Mouse (Mus musculus) C2C12 (cell line): Measurements from ENCODE around the gene Rps6ka1. TPM values are rescaled to one million over a fixed set of nuclear protein-coding genes. Genes with fewer than 3 reads are reported as not detected.

ENCODE experiments used
- H3K27me3 ChIP-seq: one replicate; pipeline ENCODE4 v1.6.1; 2011; ENCODE audit not compliant: control insufficient read depth, insufficient read depth, insufficient read length
- H3K36me3 ChIP-seq: one replicate; pipeline ENCODE4 v1.6.1; 2011; ENCODE audit not compliant: control insufficient read depth, insufficient read depth
- H3K4me3 ChIP-seq: one replicate; pipeline ENCODE4 v1.5.1; 2011; ENCODE audit warnings: mild to moderate bottlenecking, control low read depth; ENCODE audit not compliant: poor library complexity, insufficient read depth, severe bottlenecking
- H3K79me2 ChIP-seq: one replicate; pipeline ENCODE4 v1.6.1; 2011; ENCODE audit not compliant: control insufficient read depth, insufficient read depth
- H3K79me3 ChIP-seq: one replicate; pipeline ENCODE4 v1.6.1; 2011; ENCODE audit warnings: low read depth, control low read depth
- H3ac ChIP-seq: one replicate; pipeline ENCODE3; 2011; ENCODE audit warnings: low read depth; ENCODE audit not compliant: control insufficient read depth, insufficient read length
- CEBPB ChIP-seq: IDR thresholded peaks from one replicate; pipeline ENCODE4 v1.6.1; 2011; ENCODE audit warnings: low read depth, mild to moderate bottlenecking, control low read depth, moderate library complexity
- CTCF ChIP-seq: IDR thresholded peaks from one replicate; pipeline ENCODE4 v1.5.1; 2011; ENCODE audit not compliant: control insufficient read depth, insufficient read depth, insufficient read length
- FOSL1 ChIP-seq: IDR thresholded peaks from one replicate; pipeline ENCODE4 v1.8.0; 2011; ENCODE audit warnings: mild to moderate bottlenecking, low read length; ENCODE audit not compliant: poor library complexity, insufficient read depth, severe bottlenecking
- MAX ChIP-seq: IDR thresholded peaks from one replicate; pipeline ENCODE4 v1.6.1; 2011; ENCODE audit warnings: mild to moderate bottlenecking, control low read depth
- MYOD1 ChIP-seq: IDR thresholded peaks from one replicate; pipeline ENCODE4 v1.6.1; 2011; ENCODE audit warnings: low read depth; ENCODE audit not compliant: control insufficient read depth, insufficient read length
- MYOG ChIP-seq: IDR thresholded peaks from one replicate; pipeline ENCODE4 v1.6.1; 2011; ENCODE audit not compliant: control insufficient read depth, insufficient read length; ENCODE audit errors: extremely low read depth
- USF1 ChIP-seq: IDR thresholded peaks from one replicate; pipeline ENCODE4 v1.6.1; 2011; ENCODE audit warnings: low read depth, mild to moderate bottlenecking, control low read depth, moderate library complexity
- polyA plus RNA-seq: library from polyadenylated mRNA; unstranded; fragments of >200 nt; fragmentation: generic; extraction: Trizol; gene quantifications from one replicate; pipeline ENCODE4 v1.2.1, GENCODE M21; 2012; ENCODE audit warnings: missing spikeins

Gene Rps6ka1
- polyA plus RNA-seq, 1 experiment = 2.4 TPM

GRCm38 (mm10) chr4:133865231-133865630, 22.4 kb downstream of the Rps6ka1 start:
- Histone ChIP-seq H3ac (no peak overlapping the region), H3K79me2 (no peaks in the 10 kb centered on the region)

GRCm38 (mm10) chr4:133864380-133864981, 23.1 kb downstream of the Rps6ka1 start:
- Histone ChIP-seq H3K4me3 (no peak overlapping the region), H3K79me3 (no peaks in the 10 kb centered on the region), H3ac (no peak overlapping the region), H3K36me3 (no peaks in the 10 kb centered on the region), H3K79me2 (no peaks in the 10 kb centered on the region), H3K27me3 (no peaks in the 10 kb centered on the region)
- no peak for TF ChIP-seq FOSL1
- no peak for TF ChIP-seq MYOG
- no peak for TF ChIP-seq MYOD1
- TF ChIP-seq USF1 = no peak
- no peak for TF ChIP-seq CTCF
- TF ChIP-seq MAX = no peak
- TF ChIP-seq CEBPB = no peak

More at GRCm38 (mm10) chr4:133865231-133865630, 22.4 kb downstream of the Rps6ka1 start:
- no peak for TF ChIP-seq MAX
- no peak for TF ChIP-seq FOSL1
- no peak overlapping the region for H3K4me3 ChIP-seq
- H3K79me3 ChIP-seq = no peaks in the 10 kb centered on the region
- H3K36me3 ChIP-seq = no peaks in the 10 kb centered on the region
- H3K27me3 ChIP-seq = no peaks in the 10 kb centered on the region

GRCm38 (mm10) chr4:133863795-133864379, 23.7 kb downstream of the Rps6ka1 start:
- TF ChIP-seq USF1 (no peak), CEBPB (no peak), MYOG (no peak), MAX (no peak), MYOD1 (no peak), CTCF (no peak), FOSL1 (no peak)
- Histone ChIP-seq H3K27me3 (no peaks in the 10 kb centered on the region), H3K79me2 (no peaks in the 10 kb centered on the region), H3K36me3 (no peaks in the 10 kb centered on the region), H3ac (no peak overlapping the region), H3K4me3 (no peak overlapping the region), H3K79me3 (no peaks in the 10 kb centered on the region)

- no peak for TF ChIP-seq MYOD1
- no peak for TF ChIP-seq CEBPB
- TF ChIP-seq CTCF = no peak
- no peak for TF ChIP-seq MYOG
- TF ChIP-seq MAX = no peak
- no peak for TF ChIP-seq USF1
- no peak for TF ChIP-seq FOSL1
- H3K27me3 ChIP-seq = no peaks in the 10 kb centered on the region
- no peaks in the 10 kb centered on the region for H3K79me3 ChIP-seq
- no peak overlapping the region for H3ac ChIP-seq
- no peaks in the 10 kb centered on the region for H3K79me2 ChIP-seq
- no peaks in the 10 kb centered on the region for H3K36me3 ChIP-seq
- no peak overlapping the region for H3K4me3 ChIP-seq
These were observed 30.1 kb downstream of the Rps6ka1 start for GRCm38 (mm10) chr4:133857527-133857926.

- TF ChIP-seq USF1 (no peak), MAX (no peak), CEBPB (no peak), FOSL1 (no peak), CTCF (no peak), MYOG (no peak), MYOD1 (no peak)
- Histone ChIP-seq H3ac (no peak overlapping the region), H3K27me3 (no peaks in the 10 kb centered on the region)
These were observed 33.0 kb downstream of the Rps6ka1 start for GRCm38 (mm10) chr4:133854621-133855020.

GRCm38 (mm10) chr4:133853630-133854029, 34.0 kb downstream of the Rps6ka1 start:
- TF ChIP-seq MYOG = no peak
- no peak for TF ChIP-seq CEBPB
- TF ChIP-seq MYOD1 = no peak
- TF ChIP-seq USF1 = no peak
- TF ChIP-seq CTCF = no peak
- TF ChIP-seq MAX = no peak
- TF ChIP-seq FOSL1 = no peak
- Histone ChIP-seq H3K79me2 (no peaks in the 10 kb centered on the region), H3K4me3 (no peak overlapping the region), H3ac (no peak overlapping the region), H3K79me3 (no peaks in the 10 kb centered on the region), H3K27me3 (no peaks in the 10 kb centered on the region), H3K36me3 (no peaks in the 10 kb centered on the region)

More at GRCm38 (mm10) chr4:133854621-133855020, 33.0 kb downstream of the Rps6ka1 start:
- Histone ChIP-seq H3K79me2 (no peaks in the 10 kb centered on the region), H3K4me3 (no peak overlapping the region), H3K36me3 (no peaks in the 10 kb centered on the region), H3K79me3 (no peaks in the 10 kb centered on the region)
